Mouse (Mus musculus) kidney, postnatal 0 days (tissue): ENCODE measurements at regions not wholly inside any gene's neighbourhood (a gene's known extent, or its start where the extent isn't known, plus 50 kb on each side); places are given as distances from the start of the nearest gene placed in this dataset.
A peak's percentile ranks its signal among the peaks of the same experiment; 100 is the strongest.

Experiments
- ATAC-seq: fragments of 200-750 bp; cut with Nextera tagmentation; replicated peaks from 2 replicates; pipeline ENCODE4 v1.8.0; 2017; ENCODE audit warnings: low read depth, moderate number of reproducible peaks, moderate TSS enrichment, moderate library complexity; ENCODE audit not compliant: low FRiP score
- DNase-seq: peaks from one replicate; pipeline ENCODE4 v3.0.0-alpha.2; 2016; ENCODE audit warnings: low spot score
- H3K27ac ChIP-seq: fragments of 300-500 bp; sonication (generic); 2 replicates; pipeline ENCODE4 v1.5.1; 2014; ENCODE audit warnings: mild to moderate bottlenecking
- H3K27me3 ChIP-seq: fragments of 300-500 bp; sonication (generic); 2 replicates; pipeline ENCODE4 v1.6.1; 2014; ENCODE audit warnings: low read length, mixed read lengths; ENCODE audit not compliant: insufficient read depth
- H3K36me3 ChIP-seq: fragments of 300-500 bp; sonication (generic); 2 replicates; pipeline ENCODE4 v1.6.1; 2014; ENCODE audit warnings: low read length, mixed read lengths; ENCODE audit not compliant: insufficient read depth
- H3K4me1 ChIP-seq: fragments of 300-500 bp; sonication (generic); replicated peaks from 2 replicates; pipeline ENCODE4 v1.6.1; 2014; ENCODE audit warnings: antibody characterized with exemption, low read length, mixed read lengths; ENCODE audit not compliant: insufficient read depth
- H3K4me2 ChIP-seq: fragments of 300-500 bp; sonication (generic); 2 replicates; pipeline ENCODE4 v1.6.1; 2014; ENCODE audit warnings: mild to moderate bottlenecking, low read length, moderate library complexity, mixed read lengths
- H3K4me3 ChIP-seq: fragments of 300-500 bp; sonication (generic); replicated peaks from 2 replicates; pipeline ENCODE4 v1.5.1; 2014; ENCODE audit warnings: low read depth, low read length
- H3K9ac ChIP-seq: fragments of 300-500 bp; sonication (generic); 2 replicates; pipeline ENCODE4 v1.6.1; 2014; ENCODE audit warnings: low read depth, low read length
- H3K9me3 ChIP-seq: fragments of 300-500 bp; sonication (generic); replicated peaks from 2 replicates; pipeline ENCODE4 v1.6.1; 2016; ENCODE audit warnings: low read length, inconsistent platforms, mixed read lengths
- CTCF ChIP-seq: IDR thresholded peaks from 2 replicates; pipeline ENCODE4 v1.5.1; 2016; ENCODE audit warnings: antibody characterized with exemption, low read depth, mild to moderate bottlenecking, moderate library complexity
- WGBS: fragments of 180-500 bp; shearing (Covaris S2); extraction: QIAGEN DNeasy Blood & Tissue Kit; methylation state at CpG from one replicate; pipeline ENCODE4 v1.1.7; 2014; 5-methylcytosine and 5-hydroxymethylcytosine counted together

DNA sequence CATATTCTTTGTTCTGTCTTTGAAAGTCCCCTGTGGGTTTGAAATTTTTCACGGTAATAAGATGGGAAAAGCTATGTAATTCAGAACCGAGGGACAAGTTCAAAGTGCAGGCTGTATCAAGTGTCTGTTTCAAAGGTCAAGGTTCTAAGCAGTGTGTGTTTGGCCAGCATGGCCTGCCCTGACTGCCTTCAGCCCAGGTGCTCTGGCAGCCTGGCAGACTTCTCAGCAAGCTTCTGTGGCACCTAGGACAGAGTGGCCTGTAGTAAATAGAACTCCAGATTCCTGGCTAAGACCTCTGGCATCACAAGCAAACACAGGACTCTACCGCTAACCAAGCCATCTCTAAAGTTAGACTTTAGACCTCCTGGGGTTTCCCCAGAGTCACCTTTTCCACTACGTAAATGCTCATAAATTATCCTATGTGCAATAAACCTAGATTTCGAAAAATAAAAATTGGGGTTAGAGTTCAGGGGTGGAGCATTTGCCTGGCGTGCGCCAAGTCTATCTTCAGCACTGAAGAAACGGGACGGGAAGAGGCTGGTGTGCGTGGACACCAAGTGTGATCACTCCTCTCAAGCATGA is 436.5 kb upstream of the Mgmt start:
- DNase-seq, result no peak
- WGBS, result 61% methylated on average over 10 of the region's 10 CpGs
- H3K4me3 ChIP-seq, result no peak overlapping the region
- H3K36me3 ChIP-seq, result no peaks in the 10 kb centered on the region
- no peaks in the 10 kb centered on the region; the same call in 1 of the 2 replicates for H3K27me3 ChIP-seq
- no peak overlapping the region for H3K9ac ChIP-seq
- no peak overlapping the region for H3K27ac ChIP-seq
- no peak for TF ChIP-seq CTCF
- H3K4me2 ChIP-seq, result no peak overlapping the region
- no peak for ATAC-seq
- H3K4me1 ChIP-seq, result no peaks in the 10 kb centered on the region
- H3K9me3 ChIP-seq, result no peaks in the 10 kb centered on the region

DNA sequence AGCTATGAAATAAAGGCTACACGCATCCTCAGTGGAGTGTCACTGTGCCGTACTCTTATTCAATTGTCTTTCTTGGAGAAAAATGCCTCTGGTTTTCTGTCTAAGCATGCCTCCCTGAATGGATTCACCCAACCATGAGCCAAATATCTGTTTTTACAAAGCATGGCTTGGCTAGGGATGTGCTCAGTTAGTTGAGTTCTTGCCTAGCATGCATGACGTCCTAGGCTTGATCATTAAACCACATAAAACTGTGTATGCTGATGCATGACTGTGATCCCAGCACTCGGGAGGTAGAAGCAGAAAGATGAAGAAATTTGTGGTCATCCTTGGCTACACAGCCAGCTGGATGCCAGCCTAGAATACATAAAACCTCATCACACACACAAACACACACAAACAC is 417.3 kb upstream of the Mgmt start:
- no peak for TF ChIP-seq CTCF
- Histone ChIP-seq H3K4me3 (no peak overlapping the region), H3K4me2 (no peak overlapping the region), H3K27ac (no peak overlapping the region), H3K4me1 (peaks cover 4% of the 10 kb centered on the region; the same call in 1 of the 2 replicates), H3K9ac (no peak overlapping the region), H3K9me3 (no peaks in the 10 kb centered on the region), H3K36me3 (no peaks in the 10 kb centered on the region), H3K27me3 (no peaks in the 10 kb centered on the region; the same call in 1 of the 2 replicates)
- 0 out of 2 replicates have a peak, but pooled peaks have one; percentile 54 for ATAC-seq
- WGBS, result 56% methylated on average over 4 of the region's 4 CpGs
- no peak for DNase-seq

DNA sequence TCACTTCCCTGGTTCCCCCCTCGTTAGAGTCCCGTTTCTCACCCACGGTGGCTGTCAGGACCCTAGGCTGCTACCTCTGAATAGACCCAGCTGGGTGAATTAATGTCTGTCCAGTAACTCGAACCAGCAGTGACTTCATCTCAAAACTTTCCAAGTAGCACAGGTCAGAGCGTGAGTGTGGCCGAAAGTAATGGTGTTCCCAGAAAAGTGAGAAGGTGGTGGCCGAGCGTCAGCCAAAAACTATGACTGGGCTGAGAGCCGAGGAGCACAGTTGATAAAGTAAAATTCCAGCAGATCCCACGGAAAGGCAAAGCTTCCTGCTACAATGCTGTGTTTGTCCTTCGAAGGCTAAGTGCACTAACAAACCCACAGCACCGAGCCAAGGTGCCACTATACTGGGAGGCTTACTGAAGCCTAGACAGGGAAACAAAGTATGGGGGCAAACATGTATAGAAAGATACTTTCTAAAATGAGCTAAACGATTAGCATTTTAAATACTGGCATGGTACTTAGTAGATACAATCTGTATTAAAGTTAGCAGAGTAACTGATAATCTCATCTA is 413.7 kb upstream of the Mgmt start:
- H3K27ac ChIP-seq, result no peak overlapping the region
- 28% methylated on average over 13 of the region's 13 CpGs for WGBS
- H3K4me2 ChIP-seq, result no peak overlapping the region
- peak; percentile 53 for DNase-seq
- H3K4me1 ChIP-seq, result peaks cover 4% of the 10 kb centered on the region; the same call in 1 of the 2 replicates
- H3K4me3 ChIP-seq, result no peak overlapping the region
- no peaks in the 10 kb centered on the region; the same call in 1 of the 2 replicates for H3K27me3 ChIP-seq
- no peak for TF ChIP-seq CTCF
- H3K9me3 ChIP-seq, result no peaks in the 10 kb centered on the region
- no peak for ATAC-seq
- no peaks in the 10 kb centered on the region for H3K36me3 ChIP-seq
- no peak overlapping the region for H3K9ac ChIP-seq

DNA sequence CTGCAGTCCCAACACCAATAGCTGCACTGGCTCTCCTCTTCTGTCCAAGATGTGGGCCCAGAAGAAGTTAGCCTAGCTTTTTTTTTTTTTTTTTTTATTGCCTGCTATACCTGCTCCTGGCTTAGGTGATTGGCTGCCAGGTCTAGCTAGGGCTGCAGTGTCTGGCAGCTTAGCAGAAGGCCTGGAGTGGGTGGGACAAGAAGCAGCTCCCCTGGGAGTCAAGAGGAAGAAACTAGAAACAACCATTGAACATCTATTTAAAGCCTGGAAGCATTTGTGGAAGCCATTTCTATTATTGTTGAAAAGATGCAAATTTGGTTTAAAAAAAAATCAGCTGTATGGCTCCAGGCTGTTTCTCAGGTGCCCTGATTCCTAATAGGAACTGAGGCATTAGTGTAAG is 411.2 kb upstream of the Mgmt start:
- Histone ChIP-seq H3K27me3 (no peaks in the 10 kb centered on the region; the same call in 1 of the 2 replicates), H3K4me2 (no peak overlapping the region), H3K9ac (no peak overlapping the region), H3K4me1 (peaks cover 4% of the 10 kb centered on the region; the same call in 1 of the 2 replicates), H3K36me3 (no peaks in the 10 kb centered on the region), H3K9me3 (no peaks in the 10 kb centered on the region), H3K27ac (no peak overlapping the region), H3K4me3 (no peak overlapping the region)
- TF ChIP-seq CTCF, result no peak
- no peak for ATAC-seq
- no peak for DNase-seq

DNA sequence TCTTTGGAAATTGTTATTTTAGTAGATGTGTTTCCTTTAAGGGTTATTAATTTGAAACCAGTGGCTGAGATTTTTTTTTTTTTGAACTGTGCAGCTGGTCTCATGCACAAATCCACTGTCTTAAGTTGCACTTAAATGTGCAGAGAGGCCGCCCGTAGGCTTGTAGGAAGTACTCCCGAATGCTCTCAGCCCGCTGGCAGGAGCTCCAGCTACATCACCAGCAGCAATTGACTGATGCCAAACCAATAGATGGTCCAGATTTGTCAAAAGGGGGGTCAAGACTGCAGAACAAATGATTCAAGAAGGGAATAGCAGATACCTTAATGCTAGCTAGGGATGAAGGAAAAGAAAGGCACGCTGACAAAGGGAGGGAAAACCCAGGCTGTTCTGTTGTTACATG is 406.9 kb upstream of the Mgmt start:
- TF ChIP-seq CTCF, result no peak
- no peak for ATAC-seq
- no peaks in the 10 kb centered on the region; the same call in 1 of the 2 replicates for H3K27me3 ChIP-seq
- H3K4me2 ChIP-seq, result no peak overlapping the region
- H3K9me3 ChIP-seq, result no peaks in the 10 kb centered on the region
- no peak overlapping the region for H3K4me3 ChIP-seq
- no peak overlapping the region for H3K9ac ChIP-seq
- no peak for DNase-seq
- H3K27ac ChIP-seq, result no peak overlapping the region
- H3K4me1 ChIP-seq, result no peaks in the 10 kb centered on the region
- 48% methylated on average over 5 of the region's 5 CpGs for WGBS
- no peaks in the 10 kb centered on the region for H3K36me3 ChIP-seq

DNA sequence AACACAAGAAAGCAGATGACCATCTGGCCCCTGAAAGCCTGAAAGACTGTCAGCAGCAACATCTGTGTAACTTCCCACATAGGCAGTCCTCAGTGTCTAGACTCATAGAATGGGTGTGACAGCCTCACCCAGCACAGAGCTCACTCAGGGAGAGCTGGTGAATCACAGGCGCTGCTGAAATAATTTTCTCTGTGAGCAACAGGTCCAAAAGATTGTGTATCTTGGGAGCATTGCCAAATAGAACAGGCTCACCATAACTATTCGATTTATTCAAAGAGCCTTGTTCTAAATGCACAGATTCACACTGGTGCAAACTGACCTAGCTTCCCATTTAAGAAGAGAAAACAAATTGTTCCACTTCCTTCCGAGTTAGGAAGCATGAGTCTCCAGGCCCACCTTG is 399.6 kb upstream of the Mgmt start:
- Histone ChIP-seq H3K36me3 (no peaks in the 10 kb centered on the region), H3K4me1 (0 out of 2 replicates have a peak, but pooled peaks cover 5% of the 10 kb centered on the region), H3K4me2 (no peak overlapping the region), H3K27ac (no peak overlapping the region), H3K27me3 (peaks cover 12% of the 10 kb centered on the region; the same call in 1 of the 2 replicates), H3K9ac (no peak overlapping the region), H3K9me3 (no peaks in the 10 kb centered on the region), H3K4me3 (no peak overlapping the region)
- DNase-seq (no peak), ATAC-seq (no peak)
- WGBS, result 45% methylated on average over 3 of the region's 3 CpGs
- no peak for TF ChIP-seq CTCF
